Mouse (Mus musculus): ENCODE results near the gene Klhl10. TPM values are rescaled to one million over a fixed set of nuclear protein-coding genes. Genes with fewer than 3 reads are reported as not detected.

The Klhl10 gene
- polyA plus RNA-seq, 1 experiment, result 0.20 TPM

DNA sequence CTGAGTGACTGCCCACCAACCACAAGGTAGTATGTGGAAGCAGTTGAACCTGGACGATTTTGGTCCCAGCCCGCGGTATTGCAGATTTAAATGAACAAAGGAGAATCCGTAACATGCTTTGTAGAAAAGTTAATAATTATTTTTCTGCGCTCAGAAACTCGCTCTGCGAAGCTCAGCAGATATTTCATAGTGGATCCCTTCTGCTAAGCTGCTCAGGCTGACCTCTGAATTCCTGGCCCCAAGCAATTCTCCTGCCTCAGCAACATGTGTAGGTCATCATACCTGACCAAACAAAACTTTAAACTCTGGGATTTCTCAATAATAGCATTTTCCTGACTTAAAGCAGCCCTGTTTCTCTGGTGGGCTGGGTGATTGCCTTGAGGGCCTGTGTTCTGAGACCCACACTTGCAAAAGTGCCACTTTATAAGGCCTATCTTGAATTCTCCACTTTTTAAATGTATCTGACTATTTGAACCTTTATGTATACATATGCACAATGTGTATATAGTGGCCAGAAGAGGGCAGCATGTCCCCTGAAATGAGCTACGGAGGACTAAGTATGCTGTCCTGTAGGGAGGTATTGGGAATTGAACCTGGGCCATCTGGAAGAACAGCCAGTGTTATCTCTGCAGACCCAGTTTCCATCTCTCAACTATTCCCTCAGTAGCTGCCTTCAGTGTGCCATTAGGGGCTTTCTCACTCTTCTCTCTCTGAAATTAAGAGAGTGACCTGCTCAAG is 44.3 kb downstream of the Klhl10 start:
- Histone ChIP-seq H3K36me3 (ENCODE audit: control insufficient read depth, insufficient read depth) (peaks cover 80% of the 10 kb centered on the region), H3K27me3 (ENCODE audit: control insufficient read depth, insufficient read depth, insufficient read length) (no peaks in the 10 kb centered on the region), H3ac (ENCODE audit: control insufficient read depth, insufficient read length) (no peak overlapping the region), H3K4me2 (ENCODE audit: low read depth) (no peak overlapping the region), H3K79me2 (ENCODE audit: control insufficient read depth, insufficient read depth) (no peaks in the 10 kb centered on the region), H3K4me3 (no peak overlapping the region)
- TF ChIP-seq USF1 (IDR thresholded peaks at IDR 0.05; ENCODE audit: low read depth) (no peak), POLR2AphosphoS2 (IDR thresholded peaks at IDR 0.05; ENCODE audit: insufficient read length, low read depth) (no peak), TCF12 (IDR thresholded peaks at IDR 0.05; ENCODE audit: insufficient read depth, poor library complexity, severe bottlenecking) (no peak), MAX (IDR thresholded peaks at IDR 0.05; ENCODE audit: low read depth) (no peak), REST (IDR thresholded peaks at IDR 0.05; ENCODE audit: insufficient read depth, insufficient read length) (no peak), POLR2A (IDR thresholded peaks at IDR 0.05; ENCODE audit: insufficient read length, low read depth) (no peak), MYOD1 (IDR thresholded peaks at IDR 0.05; ENCODE audit: control insufficient read depth in 1 of 3, insufficient read length in 2 of 3, low read depth in 2 of 3) (no peak), E2F4 (IDR thresholded peaks at IDR 0.05; ENCODE audit: insufficient read depth) (no peak), CEBPB (IDR thresholded peaks at IDR 0.05; ENCODE audit: insufficient read depth, poor library complexity, severe bottlenecking) (no peak), TCF3 (IDR thresholded peaks at IDR 0.05; ENCODE audit: insufficient read length, low read depth) (no peak), SRF (IDR thresholded peaks at IDR 0.05; ENCODE audit: control insufficient read depth, insufficient read length, low read depth) (no peak), MYOG (IDR thresholded peaks at IDR 0.05; ENCODE audit: control insufficient read depth in 1 of 3, insufficient read depth in 1 of 3, insufficient read length in 2 of 3, low read depth in 2 of 3) (no peak)

GRCm38 (mm10) chr11:100490951-100491350 is 49.2 kb downstream of the Klhl10 start:
- Histone ChIP-seq H3K36me3 (ENCODE audit: control insufficient read depth, insufficient read depth) (peaks cover 69% of the 10 kb centered on the region), H3K79me2 (ENCODE audit: control insufficient read depth, insufficient read depth) (no peaks in the 10 kb centered on the region), H3K4me2 (ENCODE audit: low read depth) (no peak overlapping the region), H3K4me3 (no peak overlapping the region), H3ac (ENCODE audit: control insufficient read depth, insufficient read length) (no peak overlapping the region), H3K27me3 (ENCODE audit: control insufficient read depth, insufficient read depth, insufficient read length) (no peaks in the 10 kb centered on the region)
- no peak for TF ChIP-seq TCF3 (IDR thresholded peaks at IDR 0.05; ENCODE audit: insufficient read length, low read depth)
- TF ChIP-seq SRF (IDR thresholded peaks at IDR 0.05; ENCODE audit: control insufficient read depth, insufficient read length, low read depth), result no peak
- no peak for TF ChIP-seq MYOD1 (IDR thresholded peaks at IDR 0.05; ENCODE audit: control insufficient read depth in 1 of 3, insufficient read length in 2 of 3, low read depth in 2 of 3)
- TF ChIP-seq POLR2A (IDR thresholded peaks at IDR 0.05; ENCODE audit: insufficient read length, low read depth), result no peak
- TF ChIP-seq MAX (IDR thresholded peaks at IDR 0.05; ENCODE audit: low read depth), result no peak
- TF ChIP-seq CEBPB (IDR thresholded peaks at IDR 0.05; ENCODE audit: insufficient read depth, poor library complexity, severe bottlenecking), result no peak
- TF ChIP-seq E2F4 (IDR thresholded peaks at IDR 0.05; ENCODE audit: insufficient read depth), result no peak
- TF ChIP-seq REST (IDR thresholded peaks at IDR 0.05; ENCODE audit: insufficient read depth, insufficient read length), result no peak
- TF ChIP-seq USF1 (IDR thresholded peaks at IDR 0.05; ENCODE audit: low read depth), result no peak
- TF ChIP-seq POLR2AphosphoS2 (IDR thresholded peaks at IDR 0.05; ENCODE audit: insufficient read length, low read depth), result no peak

- Histone ChIP-seq H3K4me3 (no peak overlapping the region), H3K27me3 (ENCODE audit: control insufficient read depth, insufficient read depth, insufficient read length) (no peaks in the 10 kb centered on the region), H3ac (ENCODE audit: control insufficient read depth, insufficient read length) (no peak overlapping the region), H3K4me2 (ENCODE audit: low read depth) (no peak overlapping the region), H3K79me2 (ENCODE audit: control insufficient read depth, insufficient read depth) (no peaks in the 10 kb centered on the region), H3K36me3 (ENCODE audit: control insufficient read depth, insufficient read depth) (peaks cover 77% of the 10 kb centered on the region)
- TF ChIP-seq SRF (IDR thresholded peaks at IDR 0.05; ENCODE audit: control insufficient read depth, insufficient read length, low read depth), result no peak
- no peak for TF ChIP-seq TCF12 (IDR thresholded peaks at IDR 0.05; ENCODE audit: insufficient read depth, poor library complexity, severe bottlenecking)
- no peak for TF ChIP-seq REST (IDR thresholded peaks at IDR 0.05; ENCODE audit: insufficient read depth, insufficient read length)
- TF ChIP-seq CEBPB (IDR thresholded peaks at IDR 0.05; ENCODE audit: insufficient read depth, poor library complexity, severe bottlenecking), result no peak
- no peak for TF ChIP-seq USF1 (IDR thresholded peaks at IDR 0.05; ENCODE audit: low read depth)
- no peak for TF ChIP-seq MAX (IDR thresholded peaks at IDR 0.05; ENCODE audit: low read depth)
- no peak for TF ChIP-seq POLR2A (IDR thresholded peaks at IDR 0.05; ENCODE audit: insufficient read length, low read depth)
- TF ChIP-seq E2F4 (IDR thresholded peaks at IDR 0.05; ENCODE audit: insufficient read depth), result no peak
- no peak for TF ChIP-seq MYOG (IDR thresholded peaks at IDR 0.05; ENCODE audit: control insufficient read depth in 1 of 3, insufficient read depth in 1 of 3, insufficient read length in 2 of 3, low read depth in 2 of 3)
- no peak for TF ChIP-seq POLR2AphosphoS2 (IDR thresholded peaks at IDR 0.05; ENCODE audit: insufficient read length, low read depth)
- TF ChIP-seq TCF3 (IDR thresholded peaks at IDR 0.05; ENCODE audit: insufficient read length, low read depth), result no peak
- TF ChIP-seq MYOD1 (IDR thresholded peaks at IDR 0.05; ENCODE audit: control insufficient read depth in 1 of 3, insufficient read length in 2 of 3, low read depth in 2 of 3), result no peak
Measured at GRCm38 (mm10) chr11:100493771-100494170, 52.1 kb downstream of the Klhl10 start.

- no peak overlapping the region for H3ac ChIP-seq (ENCODE audit: control insufficient read depth, insufficient read length)
- no peaks in the 10 kb centered on the region for H3K79me2 ChIP-seq (ENCODE audit: control insufficient read depth, insufficient read depth)
- peaks cover 53% of the 10 kb centered on the region for H3K36me3 ChIP-seq (ENCODE audit: control insufficient read depth, insufficient read depth)
- no peak overlapping the region for H3K4me3 ChIP-seq
- H3K4me2 ChIP-seq (ENCODE audit: low read depth), result no peak overlapping the region
- TF ChIP-seq MYOD1 (IDR thresholded peaks at IDR 0.05; ENCODE audit: control insufficient read depth in 1 of 3, insufficient read length in 2 of 3, low read depth in 2 of 3), result no peak
- TF ChIP-seq POLR2AphosphoS2 (IDR thresholded peaks at IDR 0.05; ENCODE audit: insufficient read length, low read depth), result no peak
- no peak for TF ChIP-seq USF1 (IDR thresholded peaks at IDR 0.05; ENCODE audit: low read depth)
- H3K27me3 ChIP-seq (ENCODE audit: control insufficient read depth, insufficient read depth, insufficient read length), result no peaks in the 10 kb centered on the region
Measured at GRCm38 (mm10) chr11:100500241-100500640, 58.5 kb downstream of the Klhl10 start.

DNA sequence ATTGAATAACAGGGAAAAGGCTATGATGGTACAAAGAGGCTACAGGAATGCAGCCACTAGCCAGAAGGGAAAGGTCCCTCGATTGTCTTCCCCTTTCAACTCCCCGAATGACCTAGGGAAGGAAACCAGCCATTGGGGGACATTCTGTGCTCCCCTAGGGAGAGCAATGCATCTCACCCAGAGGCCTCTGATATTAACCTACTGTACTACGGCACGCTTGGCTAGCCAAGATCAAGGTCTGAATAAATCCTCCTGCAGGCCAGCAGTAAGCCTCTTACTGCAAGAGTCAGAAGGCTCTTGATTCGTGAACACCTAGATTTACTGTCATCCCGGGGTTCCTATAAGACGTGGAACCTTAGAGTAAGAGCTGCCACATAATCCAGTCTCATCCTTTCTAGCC is 58.9 kb downstream of the Klhl10 start:
- H3K79me2 ChIP-seq (ENCODE audit: control insufficient read depth, insufficient read depth), result no peaks in the 10 kb centered on the region
- H3K27me3 ChIP-seq (ENCODE audit: control insufficient read depth, insufficient read depth, insufficient read length), result no peaks in the 10 kb centered on the region
- H3K36me3 ChIP-seq (ENCODE audit: control insufficient read depth, insufficient read depth), result peaks cover 55% of the 10 kb centered on the region
- no peak overlapping the region for H3ac ChIP-seq (ENCODE audit: control insufficient read depth, insufficient read length)
- no peak overlapping the region for H3K4me2 ChIP-seq (ENCODE audit: low read depth)
- H3K4me3 ChIP-seq, result no peak overlapping the region
- no peak for TF ChIP-seq E2F4 (IDR thresholded peaks at IDR 0.05; ENCODE audit: insufficient read depth)
- TF ChIP-seq SRF (IDR thresholded peaks at IDR 0.05; ENCODE audit: control insufficient read depth, insufficient read length, low read depth), result no peak
- TF ChIP-seq MYOG (IDR thresholded peaks at IDR 0.05; ENCODE audit: control insufficient read depth in 1 of 3, insufficient read depth in 1 of 3, insufficient read length in 2 of 3, low read depth in 2 of 3), result no peak
- no peak for TF ChIP-seq MAX (IDR thresholded peaks at IDR 0.05; ENCODE audit: low read depth)
- TF ChIP-seq TCF3 (IDR thresholded peaks at IDR 0.05; ENCODE audit: insufficient read length, low read depth), result no peak
